Mouse (Mus musculus) frontal cortex, adult 2 months (tissue): ENCODE data around the gene Slc22a3. TPM values are rescaled to one million over a fixed set of nuclear protein-coding genes. Genes with fewer than 3 reads are reported as not detected.

Experiments
- polyA plus RNA-seq: library from polyadenylated mRNA; depleted of rRNA; stranded (reverse); fragments of >200 nt; gene quantifications from 2 replicates; pipeline ENCODE4 v1.2.3, GENCODE M21; 2012; rRNA removed

The Slc22a3 gene
- polyA plus RNA-seq, 1 experiment = 1.9 TPM

Other genes with a start within 250 kb of the Slc22a3 start
- gene Map3k4, start 188.9 kb downstream of the Slc22a3 start, polyA plus RNA-seq = 25.7 and 29.0 TPM in 2 replicates
- gene Plg, start 129.1 kb downstream of the Slc22a3 start, polyA plus RNA-seq = 0.11 and 0.24 TPM in 2 replicates
- 1.7 and 2.5 TPM in 2 replicates for gene Slc22a2, start 76.4 kb upstream of the Slc22a3 start, polyA plus RNA-seq
- 0.48 and 1.6 TPM in 2 replicates for gene Slc22a1, start 168.1 kb upstream of the Slc22a3 start, polyA plus RNA-seq